Mouse (Mus musculus): ENCODE data around the gene Pgam2. TPM values are rescaled to one million over a fixed set of nuclear protein-coding genes. Genes with fewer than 3 reads are reported as not detected.

The Pgam2 gene
- total and polyA plus RNA-seq, 3 experiments: 0.58 to 1.8 TPM; not detected in 1

GRCm38 (mm10) chr11:5834506-5834905 is 31.0 kb upstream of the Pgam2 start:
- peaks cover 5 to 11% of the 10 kb centered on the region in 2 experiments for H3K36me3 ChIP-seq (ENCODE audit: control insufficient read depth in 1 of 2, insufficient read depth in 2 of 2, low read length in 2 of 2)
- TF ChIP-seq GATA1 (IDR thresholded peaks at IDR 0.05; ENCODE audit: low read depth, low read length) (no peak), JUND (IDR thresholded peaks at IDR 0.05; ENCODE audit: low read depth, low read length) (no peak)

GRCm38 (mm10) chr11:5829327-5829726 is 25.8 kb upstream of the Pgam2 start:
- Histone ChIP-seq H3K27ac (ENCODE audit: control insufficient read depth, low read depth, low read length) (no peak overlapping the region), H3K4me3 (ENCODE audit: control insufficient read depth in 1 of 2, insufficient read depth in 1 of 2, low read depth in 2 of 2, low read length in 2 of 2) (no peak overlapping the region), H3K9me3 (replicated peaks; ENCODE audit: insufficient read depth, low read length) (no peaks in the 10 kb centered on the region), H3K79me2 (ENCODE audit: control insufficient read depth, insufficient read depth, low read length, poor library complexity) (no peaks in the 10 kb centered on the region), H3K36me3 (ENCODE audit: control insufficient read depth in 1 of 2, insufficient read depth in 2 of 2, low read length in 2 of 2) (peaks cover 10 to 14% of the 10 kb centered on the region in 2 experiments), H3K9ac (ENCODE audit: control insufficient read depth, low read depth, low read length, poor library complexity, severe bottlenecking) (no peak overlapping the region), H3K27me3 (ENCODE audit: control insufficient read depth in 1 of 2, insufficient read depth in 2 of 2, low read length in 2 of 2) (no peaks in the 10 kb centered on the region), H3K4me1 (ENCODE audit: control insufficient read depth in 1 of 2, insufficient read depth in 2 of 2, low read length in 2 of 2) (peaks cover 11 to 16% of the 10 kb centered on the region in 2 experiments)
- DNase-seq (ENCODE audit: low read depth, low spot score): no peak
- TF ChIP-seq ZNF384 (IDR thresholded peaks at IDR 0.05; ENCODE audit: low read depth, low read length): no peak
- no peak for TF ChIP-seq UBTF (IDR thresholded peaks at IDR 0.05; ENCODE audit: borderline replicate concordance, insufficient read depth, low read depth, low read length)
- TF ChIP-seq E2F4 (IDR thresholded peaks at IDR 0.05; ENCODE audit: borderline replicate concordance, low read depth, low read length): no peak
- no peak for TF ChIP-seq MEF2A (IDR thresholded peaks at IDR 0.05; ENCODE audit: extremely low read depth, insufficient replicate concordance, low read depth, low read length, poor library complexity, severe bottlenecking)
- no peak for TF ChIP-seq SIN3A (IDR thresholded peaks at IDR 0.05; ENCODE audit: low read length)
- no peak for TF ChIP-seq JUND (IDR thresholded peaks at IDR 0.05; ENCODE audit: low read depth, low read length)
- no peak for TF ChIP-seq POLR2AphosphoS2 (IDR thresholded peaks at IDR 0.05; ENCODE audit: low read length)

More at GRCm38 (mm10) chr11:5834506-5834905, 31.0 kb upstream of the Pgam2 start:
- Histone ChIP-seq H3K4me3 (ENCODE audit: control insufficient read depth in 1 of 2, insufficient read depth in 1 of 2, low read depth in 2 of 2, low read length in 2 of 2) (no peak overlapping the region), H3K27me3 (ENCODE audit: control insufficient read depth in 1 of 2, insufficient read depth in 2 of 2, low read length in 2 of 2) (no peaks in the 10 kb centered on the region), H3K79me2 (ENCODE audit: control insufficient read depth, insufficient read depth, low read length, poor library complexity) (peaks cover 2% of the 10 kb centered on the region; the same call in 1 of the 2 replicates), H3K9ac (ENCODE audit: control insufficient read depth, low read depth, low read length, poor library complexity, severe bottlenecking) (no peak overlapping the region), H3K4me1 (ENCODE audit: control insufficient read depth in 1 of 2, insufficient read depth in 2 of 2, low read length in 2 of 2) (peaks cover 9 to 12% of the 10 kb centered on the region in 2 experiments), H3K27ac (ENCODE audit: control insufficient read depth, low read depth, low read length) (no peak overlapping the region), H3K9me3 (replicated peaks; ENCODE audit: insufficient read depth, low read length) (no peaks in the 10 kb centered on the region)
- DNase-seq (ENCODE audit: low read depth, low spot score): no peak

GRCm38 (mm10) chr11:5828509-5829191 is 25.1 kb upstream of the Pgam2 start:
- H3K36me3 ChIP-seq (ENCODE audit: control insufficient read depth in 1 of 2, insufficient read depth in 2 of 2, low read length in 2 of 2): peaks cover 10 to 14% of the 10 kb centered on the region in 2 experiments
- H3K9ac ChIP-seq (ENCODE audit: control insufficient read depth, low read depth, low read length, poor library complexity, severe bottlenecking): no peak overlapping the region
- H3K27me3 ChIP-seq (ENCODE audit: control insufficient read depth in 1 of 2, insufficient read depth in 2 of 2, low read length in 2 of 2): no peaks in the 10 kb centered on the region
- H3K9me3 ChIP-seq (replicated peaks; ENCODE audit: insufficient read depth, low read length): no peaks in the 10 kb centered on the region
- H3K4me3 ChIP-seq (ENCODE audit: control insufficient read depth in 1 of 2, insufficient read depth in 1 of 2, low read depth in 2 of 2, low read length in 2 of 2): no peak overlapping the region
- TF ChIP-seq MYC (IDR thresholded peaks at IDR 0.05; ENCODE audit: low read depth, low read length) (no peak), ZMIZ1 (IDR thresholded peaks at IDR 0.05; ENCODE audit: low read depth, low read length) (no peak), NRF1 (IDR thresholded peaks at IDR 0.05; ENCODE audit: insufficient read depth, low read depth, low read length, poor library complexity, severe bottlenecking) (no peak), NELFE (IDR thresholded peaks at IDR 0.05; ENCODE audit: low read depth, low read length) (no peak), ZNF384 (IDR thresholded peaks at IDR 0.05; ENCODE audit: low read depth, low read length) (no peak), TCF12 (IDR thresholded peaks at IDR 0.05; ENCODE audit: low read depth, low read length) (no peak), MEF2A (IDR thresholded peaks at IDR 0.05; ENCODE audit: extremely low read depth, insufficient replicate concordance, low read depth, low read length, poor library complexity, severe bottlenecking) (no peak), CHD2 (IDR thresholded peaks at IDR 0.05; ENCODE audit: low read length) (no peak), ETS1 (IDR thresholded peaks at IDR 0.05; ENCODE audit: low read depth, low read length) (no peak), POLR2AphosphoS5 (IDR thresholded peaks at IDR 0.05; ENCODE audit: borderline replicate concordance, low read depth, low read length) (no peak), MAZ (IDR thresholded peaks at IDR 0.05; ENCODE audit: low read depth, low read length) (no peak), BHLHE40 (IDR thresholded peaks at IDR 0.05; ENCODE audit: borderline replicate concordance, low read depth, low read length) (no peak), SIN3A (IDR thresholded peaks at IDR 0.05; ENCODE audit: low read length) (no peak), USF2 (IDR thresholded peaks at IDR 0.05; ENCODE audit: borderline replicate concordance in 1 of 2, insufficient read depth in 1 of 2, low read depth in 1 of 2, low read length in 2 of 2) (no peak), POLR2AphosphoS2 (IDR thresholded peaks at IDR 0.05; ENCODE audit: low read length) (no peak), CTCF (IDR thresholded peaks at IDR 0.05 in 2 of 3, conservative IDR thresholded peaks at IDR 0.05 in 1 of 3; ENCODE audit: control insufficient read depth in 1 of 3, insufficient read depth in 1 of 3, low read depth in 2 of 3, low read length in 3 of 3, poor library complexity in 1 of 3, severe bottlenecking in 1 of 3) (no peak), ELF1 (IDR thresholded peaks at IDR 0.05; ENCODE audit: low read depth, low read length) (no peak), SMC3 (IDR thresholded peaks at IDR 0.05; ENCODE audit: low read depth, low read length) (no peak)
- H3K27ac ChIP-seq (ENCODE audit: control insufficient read depth, low read depth, low read length): no peak overlapping the region
- H3K79me2 ChIP-seq (ENCODE audit: control insufficient read depth, insufficient read depth, low read length, poor library complexity): no peaks in the 10 kb centered on the region
- peaks cover 11 to 16% of the 10 kb centered on the region in 2 experiments for H3K4me1 ChIP-seq (ENCODE audit: control insufficient read depth in 1 of 2, insufficient read depth in 2 of 2, low read length in 2 of 2)
- DNase-seq (ENCODE audit: low read depth, low spot score): no peak
